Mouse (Mus musculus) stomach, postnatal 0 days (tissue): Measurements from ENCODE around the gene Gse1. TPM values are rescaled to one million over a fixed set of nuclear protein-coding genes. Genes with fewer than 3 reads are reported as not detected.

Experiments
- ATAC-seq: fragments of 200-750 bp; cut with Nextera tagmentation; 2 replicates; pipeline ENCODE4 v1.8.0; 2017; ENCODE audit not compliant: low FRiP score, low TSS enrichment
- DNase-seq: peaks from one replicate; pipeline ENCODE4 v3.0.0-alpha.2; 2016; ENCODE audit warnings: low spot score
- H3K27ac ChIP-seq: fragments of 300-500 bp; sonication (generic); replicated peaks from 2 replicates; pipeline ENCODE4 v1.5.1; 2014; ENCODE audit warnings: mild to moderate bottlenecking, control low read depth
- H3K27me3 ChIP-seq: fragments of 300-500 bp; sonication (generic); 2 replicates; pipeline ENCODE4 v1.6.1; 2014; ENCODE audit warnings: low read length; ENCODE audit not compliant: control insufficient read depth, insufficient read depth
- H3K36me3 ChIP-seq: fragments of 300-500 bp; sonication (generic); 2 replicates; pipeline ENCODE4 v1.6.1; 2014; ENCODE audit warnings: low read length, mixed read lengths; ENCODE audit not compliant: control insufficient read depth, insufficient read depth
- H3K4me1 ChIP-seq: fragments of 300-500 bp; sonication (generic); replicated peaks from 2 replicates; pipeline ENCODE4 v1.6.1; 2014; ENCODE audit warnings: antibody characterized with exemption; ENCODE audit not compliant: control insufficient read depth, insufficient read depth
- H3K4me2 ChIP-seq: fragments of 300-500 bp; sonication (generic); replicated peaks from 2 replicates; pipeline ENCODE4 v1.6.1; 2014; ENCODE audit warnings: low read depth, mild to moderate bottlenecking, control low read depth, moderate library complexity
- H3K4me3 ChIP-seq: fragments of 300-500 bp; sonication (generic); 2 replicates; pipeline ENCODE4 v1.5.1; 2014; ENCODE audit warnings: low read depth, low read length, control low read depth
- H3K9ac ChIP-seq: fragments of 300-500 bp; sonication (generic); 2 replicates; pipeline ENCODE4 v1.6.1; 2014; ENCODE audit warnings: mild to moderate bottlenecking, low read length, control low read depth, mixed read lengths
- H3K9me3 ChIP-seq: fragments of 300-500 bp; sonication (generic); 2 replicates; pipeline ENCODE4 v1.6.1; 2016; ENCODE audit warnings: low read length; ENCODE audit not compliant: control insufficient read depth
- CTCF ChIP-seq: IDR thresholded peaks from 2 replicates; pipeline ENCODE4 v1.5.1; 2016; ENCODE audit warnings: antibody characterized with exemption, low read depth, mild to moderate bottlenecking, moderate library complexity
- EP300 ChIP-seq: optimal IDR thresholded peaks from 2 replicates; pipeline ENCODE3; 2016; ENCODE audit warnings: antibody characterized with exemption
- WGBS: fragments of 180-500 bp; shearing (Covaris S2); extraction: QIAGEN DNeasy Blood & Tissue Kit; methylation state at CpG from one replicate; pipeline ENCODE4 v1.1.7; 2014; 5-methylcytosine and 5-hydroxymethylcytosine counted together
- polyA plus RNA-seq: library from polyadenylated mRNA; unstranded; fragments of >200 nt; fragmentation: Nextera tagmentation; extraction: Ambion mirVana; gene quantifications from 2 replicates; pipeline ENCODE4 v1.2.1, GENCODE M21; 2015

Gse1 gene
- polyA plus RNA-seq, 1 experiment from 2014 or later = 6.4 TPM

GRCm38 (mm10) chr8:120256958-120257357 lies 28.7 kb downstream of the Gse1 start:
- Histone ChIP-seq H3K9me3 (no peaks in the 10 kb centered on the region), H3K27me3 (no peaks in the 10 kb centered on the region), H3K4me3 (no peak overlapping the region), H3K36me3 (no peaks in the 10 kb centered on the region), H3K9ac (peak overlapping the region; percentile 31; the same call in 1 of the 2 replicates), H3K4me2 (no peak overlapping the region), H3K4me1 (peaks cover 5% of the 10 kb centered on the region; the same call in 1 of the 2 replicates), H3K27ac (no peak overlapping the region)
- ATAC-seq = no peak
- WGBS = 24% methylated on average over 6 of the region's 6 CpGs
- TF ChIP-seq EP300 (no peak), CTCF (no peak)
- no peak for DNase-seq

GRCm38 (mm10) chr8:120259206-120259605 lies 30.9 kb downstream of the Gse1 start:
- TF ChIP-seq CTCF (no peak), EP300 (no peak)
- Histone ChIP-seq H3K27ac (no peak overlapping the region), H3K36me3 (no peaks in the 10 kb centered on the region), H3K4me2 (no peak overlapping the region), H3K9ac (no peak overlapping the region), H3K27me3 (no peaks in the 10 kb centered on the region), H3K9me3 (no peaks in the 10 kb centered on the region), H3K4me3 (no peak overlapping the region), H3K4me1 (peaks cover 5% of the 10 kb centered on the region; the same call in 1 of the 2 replicates)
- DNase-seq (no peak), ATAC-seq (no peak)
- 81% methylated on average over 13 of the region's 13 CpGs for WGBS

- no peak overlapping the region; the same call in 1 of the 2 replicates for H3K9ac ChIP-seq
Measured at GRCm38 (mm10) chr8:120260677-120261076, 32.4 kb downstream of the Gse1 start.

GRCm38 (mm10) chr8:120261338-120262120 lies 33.3 kb downstream of the Gse1 start:
- no peak for ATAC-seq
- H3K4me1 ChIP-seq = peaks cover 11% of the 10 kb centered on the region

More at GRCm38 (mm10) chr8:120260677-120261076, 32.4 kb downstream of the Gse1 start:
- DNase-seq (no peak), ATAC-seq (no peak)
- TF ChIP-seq CTCF = no peak
- TF ChIP-seq EP300 = no peak
- H3K36me3 ChIP-seq = no peaks in the 10 kb centered on the region
- peak overlapping the region; percentile 41 for H3K27ac ChIP-seq
- 0 out of 2 replicates have a peak overlapping the region, but pooled peaks have one; percentile 20 for H3K4me2 ChIP-seq
- peaks cover 11% of the 10 kb centered on the region for H3K4me1 ChIP-seq
- 76% methylated on average over 5 of the region's 5 CpGs for WGBS
- H3K4me3 ChIP-seq = no peak overlapping the region
- no peaks in the 10 kb centered on the region for H3K27me3 ChIP-seq
- H3K9me3 ChIP-seq = no peaks in the 10 kb centered on the region

GRCm38 (mm10) chr8:120263879-120264278 lies 35.6 kb downstream of the Gse1 start:
- Histone ChIP-seq H3K4me2 (no peak overlapping the region), H3K4me1 (peaks cover 10% of the 10 kb centered on the region), H3K9me3 (no peaks in the 10 kb centered on the region), H3K9ac (no peak overlapping the region), H3K4me3 (no peak overlapping the region), H3K27ac (no peak overlapping the region), H3K36me3 (no peaks in the 10 kb centered on the region), H3K27me3 (no peaks in the 10 kb centered on the region)
- TF ChIP-seq CTCF (no peak), EP300 (no peak)
- DNase-seq (no peak), ATAC-seq (no peak)
- 86% methylated on average over 5 of the region's 5 CpGs for WGBS

More at GRCm38 (mm10) chr8:120261338-120262120, 33.3 kb downstream of the Gse1 start:
- peak overlapping the region; percentile 61; the same call in 1 of the 2 replicates for H3K27ac ChIP-seq
- H3K4me2 ChIP-seq = 0 out of 2 replicates have a peak overlapping the region, but pooled peaks have one; percentile 20
- DNase-seq = no peak
- H3K4me3 ChIP-seq = no peak overlapping the region
- 23% methylated on average over 21 of the region's 21 CpGs for WGBS
- H3K9me3 ChIP-seq = no peaks in the 10 kb centered on the region
- no peaks in the 10 kb centered on the region for H3K36me3 ChIP-seq
- no peaks in the 10 kb centered on the region for H3K27me3 ChIP-seq
- TF ChIP-seq CTCF (no peak), EP300 (no peak)
- no peak overlapping the region for H3K9ac ChIP-seq

GRCm38 (mm10) chr8:120264388-120264943 lies 36.2 kb downstream of the Gse1 start:
- Histone ChIP-seq H3K4me2 (peak overlapping the region; percentile 52), H3K9ac (0 out of 2 replicates have a peak overlapping the region, but pooled peaks have one; percentile 27), H3K27me3 (no peaks in the 10 kb centered on the region), H3K27ac (peak overlapping the region; percentile 74), H3K9me3 (no peaks in the 10 kb centered on the region), H3K36me3 (no peaks in the 10 kb centered on the region), H3K4me3 (peak overlapping the region; percentile 12; the same call in 1 of the 2 replicates), H3K4me1 (peaks cover 10% of the 10 kb centered on the region)
- WGBS = 30% methylated on average over 13 of the region's 13 CpGs
- TF ChIP-seq EP300 = no peak
- TF ChIP-seq CTCF = no peak
- ATAC-seq (peak; percentile 14), DNase-seq (no peak)
